Mouse (Mus musculus): ENCODE measurements around the gene Sim1. TPM values are rescaled to one million over a fixed set of nuclear protein-coding genes. Genes with fewer than 3 reads are reported as not detected.

Sim1 gene
- total RNA-seq, 1 experiment from 2014 or later, result not detected

GRCm38 (mm10) chr10:51011391-51012150 lies 117.0 kb downstream of the Sim1 start:
- no peak for ATAC-seq (replicated peaks; ENCODE audit: insufficient number of reproducible peaks, low FRiP score, low TSS enrichment, poor library complexity, severe bottlenecking)

GRCm38 (mm10) chr10:51014901-51015300 lies 120.3 kb downstream of the Sim1 start:
- no peak for ATAC-seq (replicated peaks; ENCODE audit: insufficient number of reproducible peaks, low FRiP score, low TSS enrichment, poor library complexity, severe bottlenecking)

- ATAC-seq (replicated peaks; ENCODE audit: insufficient number of reproducible peaks, low FRiP score, low TSS enrichment, poor library complexity, severe bottlenecking), result no peak
Measured at GRCm38 (mm10) chr10:51015362-51015761, 120.8 kb downstream of the Sim1 start.

GRCm38 (mm10) chr10:51023308-51024279 lies 129.0 kb downstream of the Sim1 start:
- no peak for ATAC-seq (replicated peaks; ENCODE audit: insufficient number of reproducible peaks, low FRiP score, low TSS enrichment, poor library complexity, severe bottlenecking)

Data from monocyte, adult 5-6 weeks (primary cell).